Mouse (Mus musculus) B cell, adult 2 months (primary cell): ENCODE results near the gene Zfp185.
"Not testable (repeated sequence)": the region's sequence is repeated elsewhere in the genome, so short reads cannot be mapped to it uniquely, and the experiment has no call there.

ENCODE experiments used
- DNase-seq, 2 experiments: peaks; one replicate each; pipeline ENCODE4 v3.0.0; 2022

The Zfp185 gene

GRCm38 (mm10) chrX:73063512-73064414 lies 76.6 kb downstream of the Zfp185 start:
- DNase-seq = no peak

GRCm38 (mm10) chrX:73064415-73064793 lies 77.3 kb downstream of the Zfp185 start, which contains the start of gene Pnma3:
TSS of gene Pnma3 (plus strand) at chrX:73064787.
- no peak for DNase-seq

- not testable (repeated sequence) for DNase-seq
These were observed 79.7 kb downstream of the Zfp185 start for GRCm38 (mm10) chrX:73066765-73067312.
